Mouse (Mus musculus) thymus, adult 2 months (tissue): ENCODE measurements around the gene Rxra. TPM values are rescaled to one million over a fixed set of nuclear protein-coding genes. Genes with fewer than 3 reads are reported as not detected.

Experiments
- DNase-seq: peaks from one replicate; pipeline ENCODE4 v3.0.0; 2021
- H3K27ac ChIP-seq: fragments of 200-500 bp; 2 replicates; pipeline ENCODE4 v1.5.1; 2012; ENCODE audit warnings: low read length, control low read depth; ENCODE audit not compliant: control insufficient read depth, insufficient read depth
- H3K27me3 ChIP-seq: fragments of 200-500 bp; 2 replicates; pipeline ENCODE4 v1.6.1; 2012; ENCODE audit warnings: mild to moderate bottlenecking, low read length, moderate library complexity, mixed read lengths; ENCODE audit not compliant: control insufficient read depth, insufficient read depth
- H3K36me3 ChIP-seq: fragments of 200-500 bp; 2 replicates; pipeline ENCODE4 v1.6.1; 2012; ENCODE audit warnings: mild to moderate bottlenecking, low read length, moderate library complexity; ENCODE audit not compliant: control insufficient read depth, insufficient read depth
- H3K4me1 ChIP-seq: fragments of 200-500 bp; replicated peaks from 2 replicates; pipeline ENCODE4 v1.6.1; 2012; ENCODE audit warnings: low read length; ENCODE audit not compliant: control insufficient read depth, insufficient read depth
- H3K4me3 ChIP-seq: fragments of 200-500 bp; 2 replicates; pipeline ENCODE4 v1.5.1; 2012; ENCODE audit warnings: mild to moderate bottlenecking, low read length, control low read depth, moderate library complexity; ENCODE audit not compliant: control insufficient read depth, insufficient read depth
- CTCF ChIP-seq: fragments of 200-500 bp; IDR thresholded peaks from 2 replicates; pipeline ENCODE4 v1.5.1; 2012; ENCODE audit warnings: mild to moderate bottlenecking, control low read depth, low read length, moderate library complexity, borderline replicate concordance; ENCODE audit not compliant: control insufficient read depth, poor library complexity, insufficient read depth; ENCODE audit errors: extremely low read depth
- POLR2A ChIP-seq: fragments of 200-500 bp; IDR thresholded peaks from 2 replicates; pipeline ENCODE4 v1.6.1; 2012; ENCODE audit warnings: mild to moderate bottlenecking, low read length, control low read depth, moderate library complexity; ENCODE audit not compliant: control insufficient read depth, poor library complexity, insufficient read depth; ENCODE audit errors: extremely low read depth
- WGBS: fragments of 180-500 bp; shearing (Covaris S2); methylation state at CpG from one replicate; pipeline ENCODE4 v1.1.7; 2018; 5-methylcytosine and 5-hydroxymethylcytosine counted together
- polyA plus RNA-seq: library from polyadenylated mRNA; depleted of rRNA; stranded (reverse); fragments of >200 nt; gene quantifications from 2 replicates; pipeline ENCODE4 v1.2.3, GENCODE M21; 2012

The Rxra gene
- polyA plus RNA-seq, 1 experiment, result 40.3 TPM

DNA sequence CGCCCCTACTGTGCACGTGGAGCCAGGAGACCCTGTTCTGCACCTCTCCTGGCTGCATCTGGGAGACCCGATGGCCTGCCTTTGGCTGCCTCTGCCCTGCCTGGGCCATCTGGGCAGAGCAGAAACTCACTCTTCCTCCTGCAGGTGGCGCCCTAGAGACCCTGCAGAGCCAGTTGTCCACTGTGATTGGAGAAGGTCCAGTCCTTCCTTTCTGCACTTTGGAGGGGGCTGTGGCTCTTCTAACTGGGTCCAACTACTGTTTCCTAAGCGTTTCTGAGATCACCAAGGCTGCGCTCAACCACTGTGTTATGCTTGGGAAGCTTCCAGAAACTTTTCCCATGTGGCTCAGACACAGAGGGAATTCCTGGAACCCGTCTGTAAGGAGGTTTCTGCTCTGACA, 95.7 kb downstream of the Rxra start:
- Histone ChIP-seq H3K27ac (no peak overlapping the region), H3K4me1 (no peaks in the 10 kb centered on the region)

DNA sequence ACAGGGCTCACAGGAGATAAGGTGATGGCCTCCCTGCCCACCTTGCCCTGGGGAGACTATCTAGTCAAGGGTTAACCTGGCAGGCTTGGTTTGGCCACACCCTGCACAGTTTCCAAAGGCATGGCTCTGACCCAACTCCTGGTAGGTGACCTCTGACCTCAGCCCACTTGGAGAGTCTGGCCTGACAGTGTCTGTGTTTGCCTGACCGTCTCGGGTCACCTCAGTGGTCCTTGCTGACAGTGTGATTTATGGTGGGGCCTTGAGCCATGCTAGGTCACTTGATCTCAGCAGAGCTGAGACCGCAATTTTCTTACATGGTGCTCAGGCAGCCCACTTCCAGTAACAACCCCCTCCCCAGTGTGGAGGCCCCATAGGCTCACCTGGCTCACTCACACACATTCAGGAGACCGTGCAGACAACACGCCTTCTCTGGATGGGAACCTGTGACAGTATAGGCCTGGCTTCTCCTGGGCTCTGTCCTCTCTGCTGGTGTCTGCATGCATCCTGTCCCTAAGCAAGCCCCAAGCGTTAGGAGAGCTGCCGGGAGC, 96.7 kb downstream of the Rxra start:
- 94% methylated on average over 7 of the region's 7 CpGs for WGBS
- Histone ChIP-seq H3K36me3 (no peaks in the 10 kb centered on the region), H3K27ac (no peak overlapping the region)

More for the DNA sequence above, 95.7 kb downstream of the Rxra start:
- Histone ChIP-seq H3K4me3 (no peak overlapping the region), H3K27me3 (no peaks in the 10 kb centered on the region), H3K36me3 (no peaks in the 10 kb centered on the region)
- TF ChIP-seq POLR2A, result no peak
- TF ChIP-seq CTCF, result peak; percentile 78; the same call in 1 of the 2 replicates
- WGBS, result 34% methylated on average over 7 of the region's 7 CpGs
- peak; percentile 63 for DNase-seq

DNA sequence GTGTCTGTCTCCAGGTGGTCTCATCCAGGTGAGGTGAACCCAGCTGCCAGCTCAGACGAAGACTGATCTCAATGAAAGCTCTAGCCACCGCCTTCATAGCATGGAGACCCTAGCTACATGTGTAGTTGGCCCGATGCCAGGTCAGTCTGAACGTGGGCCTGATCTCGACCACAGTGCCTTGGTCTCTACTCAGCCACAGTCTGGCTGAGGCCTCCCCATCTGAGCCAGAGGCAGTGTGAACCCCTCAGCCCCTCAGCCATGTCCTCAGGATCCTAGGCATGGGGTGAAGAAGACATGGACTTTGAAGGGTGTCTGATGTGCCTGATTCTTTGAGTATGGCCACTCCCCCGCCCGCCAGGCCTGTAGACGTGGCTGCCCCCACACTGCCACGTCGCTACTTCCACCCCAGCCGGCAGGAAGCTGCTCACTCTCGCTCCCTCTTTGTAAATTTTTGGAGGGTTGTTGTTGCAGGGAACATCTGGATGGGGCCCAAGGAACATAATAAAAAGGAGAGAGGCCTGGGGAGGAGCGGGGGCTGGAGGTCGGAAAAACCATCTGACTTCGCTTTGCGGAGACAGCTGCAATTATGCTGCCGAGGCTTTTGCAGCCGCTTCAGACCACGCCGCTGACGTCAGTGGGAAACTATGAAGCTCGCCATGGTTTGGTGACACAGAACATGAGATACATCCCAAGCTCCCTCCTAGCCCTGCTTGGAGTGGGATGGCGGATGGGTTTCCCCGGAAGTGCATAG, 97.9 kb downstream of the Rxra start:
- H3K27ac ChIP-seq, result no peak overlapping the region
- DNase-seq, result no peak
- H3K27me3 ChIP-seq, result no peaks in the 10 kb centered on the region
- H3K4me1 ChIP-seq, result no peaks in the 10 kb centered on the region
- no peak overlapping the region for H3K4me3 ChIP-seq
- H3K36me3 ChIP-seq, result no peaks in the 10 kb centered on the region
- WGBS, result 88% methylated on average over 24 of the region's 24 CpGs
- TF ChIP-seq POLR2A (no peak), CTCF (no peak)

More for the DNA sequence above, 96.7 kb downstream of the Rxra start:
- no peaks in the 10 kb centered on the region for H3K4me1 ChIP-seq
- DNase-seq, result no peak
- no peaks in the 10 kb centered on the region for H3K27me3 ChIP-seq
- TF ChIP-seq CTCF, result no peak
- no peak for TF ChIP-seq POLR2A
- H3K4me3 ChIP-seq, result no peak overlapping the region

DNA sequence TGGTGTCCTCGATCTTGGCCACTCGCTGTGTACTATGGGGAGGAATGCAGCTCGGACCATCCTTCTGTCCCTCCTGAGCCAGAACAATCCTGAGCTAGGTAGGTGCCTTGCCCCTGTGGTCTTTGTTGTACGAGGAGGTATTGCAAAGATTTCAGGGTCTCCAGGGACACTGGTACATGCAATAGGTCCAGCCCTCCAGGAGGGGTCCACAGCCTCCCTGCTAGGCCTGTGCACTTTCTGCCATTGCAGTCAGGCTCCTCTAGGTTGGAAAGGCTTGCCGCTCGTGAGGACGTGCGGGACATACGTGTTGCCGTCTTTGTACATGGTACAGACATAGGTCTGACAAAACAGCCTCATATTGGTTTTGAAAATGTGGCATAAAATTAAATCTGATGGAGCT, 98.8 kb downstream of the Rxra start:
- WGBS, result 95% methylated on average over 10 of the region's 10 CpGs
- no peak overlapping the region for H3K4me3 ChIP-seq
- H3K27ac ChIP-seq, result no peak overlapping the region
- TF ChIP-seq POLR2A (no peak), CTCF (no peak)
- no peaks in the 10 kb centered on the region for H3K36me3 ChIP-seq
- H3K4me1 ChIP-seq, result no peaks in the 10 kb centered on the region
- DNase-seq, result no peak
- H3K27me3 ChIP-seq, result no peaks in the 10 kb centered on the region

DNA sequence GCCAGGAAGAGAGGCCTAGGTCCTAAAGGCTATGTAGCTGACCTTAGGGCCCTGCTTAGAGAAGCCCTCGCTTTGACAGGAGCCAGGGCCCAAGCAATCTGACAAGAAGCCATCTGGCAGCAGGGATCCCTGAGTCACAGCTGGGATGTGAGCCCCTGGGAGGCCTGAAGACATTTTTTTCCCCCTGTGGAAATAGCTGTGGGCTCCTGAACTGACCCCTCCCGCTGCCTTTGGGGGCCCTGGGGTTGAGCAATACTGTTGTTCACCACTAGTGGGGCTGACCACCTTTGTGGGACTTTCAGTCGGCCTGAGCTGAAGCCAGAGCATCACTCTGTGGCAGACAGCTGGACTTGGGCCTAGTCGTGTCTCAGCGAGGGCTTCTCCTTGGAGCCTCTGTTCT, 99.4 kb downstream of the Rxra start:
- no peak for DNase-seq
- TF ChIP-seq POLR2A, result no peak
- no peak for TF ChIP-seq CTCF
- no peak overlapping the region for H3K27ac ChIP-seq
- no peaks in the 10 kb centered on the region for H3K36me3 ChIP-seq
- 77% methylated on average over 5 of the region's 5 CpGs for WGBS
- no peaks in the 10 kb centered on the region for H3K27me3 ChIP-seq
- H3K4me3 ChIP-seq, result no peak overlapping the region
- no peaks in the 10 kb centered on the region for H3K4me1 ChIP-seq

DNA sequence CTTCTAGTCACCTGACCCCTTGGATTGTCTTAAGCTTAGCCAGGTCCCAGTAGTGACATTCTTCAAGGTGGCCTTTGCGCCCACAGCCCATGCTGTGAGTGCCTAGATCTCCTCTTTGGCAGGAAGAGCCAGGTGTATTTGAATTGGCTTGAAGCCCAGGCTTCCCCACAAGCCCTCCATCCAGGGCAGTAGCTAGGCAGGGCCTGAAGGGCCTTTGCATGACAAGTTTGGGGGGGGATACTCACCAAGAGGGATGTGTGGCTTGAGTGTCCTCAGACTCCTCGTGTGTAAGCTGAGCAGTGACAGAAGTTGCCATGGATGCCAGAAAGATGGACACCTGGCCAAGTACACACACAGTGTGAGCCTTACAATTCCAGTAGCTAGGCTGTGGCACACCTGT, 101.5 kb downstream of the Rxra start:
- H3K27me3 ChIP-seq, result no peaks in the 10 kb centered on the region
- H3K4me1 ChIP-seq, result no peaks in the 10 kb centered on the region
- no peaks in the 10 kb centered on the region for H3K36me3 ChIP-seq
- TF ChIP-seq POLR2A, result no peak
- TF ChIP-seq CTCF, result no peak
- H3K4me3 ChIP-seq, result no peak overlapping the region
- no peak for DNase-seq
- no peak overlapping the region for H3K27ac ChIP-seq
- whole genome bisulfite sequencing, result 65% methylated on average over 2 of the region's 2 CpGs
